Mouse (Mus musculus) neural tube, embryonic 10.5 days (tissue): Measurements from ENCODE around the gene Ercc2.

Experiments used
- DNase-seq: peaks from one replicate; pipeline ENCODE4 v3.0.0-alpha.2; 2017; ENCODE audit warnings: low spot score; ENCODE audit errors: extremely low spot score

The Ercc2 gene

DNA sequence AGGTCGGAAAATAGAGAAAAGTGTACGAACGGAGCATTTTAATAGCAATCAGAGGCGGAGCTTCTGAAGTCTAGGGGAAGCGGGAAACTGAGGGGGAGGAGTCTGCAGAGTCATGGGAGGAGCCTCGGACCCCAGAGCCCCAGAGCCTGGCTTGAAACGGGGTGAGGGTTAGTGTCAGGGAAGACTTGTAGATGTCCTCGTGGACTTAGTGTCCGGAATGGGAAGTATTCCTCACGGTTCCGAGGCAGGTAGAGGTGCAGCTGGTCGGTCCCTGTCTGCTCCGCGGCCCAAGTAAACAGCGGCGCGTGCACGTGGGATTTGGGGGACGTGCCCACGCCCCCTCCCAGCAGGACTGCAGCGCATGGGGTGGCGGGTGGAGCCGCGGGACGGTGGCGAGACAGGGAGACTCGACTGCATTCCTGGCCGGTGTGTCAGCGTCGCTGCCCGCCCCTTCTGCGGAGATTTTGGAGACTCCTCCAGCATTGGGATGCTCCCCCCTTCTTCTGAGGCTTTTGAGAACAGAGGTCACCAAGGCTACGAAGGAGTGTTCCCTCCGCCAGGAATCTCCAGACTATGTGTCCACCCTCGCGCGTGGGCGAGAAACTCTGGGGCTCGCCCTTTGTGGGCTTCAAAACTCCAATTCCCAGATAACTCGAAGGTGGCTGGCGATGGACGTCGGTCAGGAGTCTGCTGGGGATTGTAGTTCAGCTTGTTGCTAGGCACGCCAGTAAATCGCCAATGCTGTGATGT, 21.7 kb upstream of the Ercc2 start:
- no peak for DNase-seq

- DNase-seq: peak; percentile 86
Observed at GRCm38 (mm10) chr7:19360944-19361343, 20.9 kb upstream of the Ercc2 start.

- DNase-seq: peak; percentile 74
Observed at GRCm38 (mm10) chr7:19361720-19362119, 20.1 kb upstream of the Ercc2 start.

GRCm38 (mm10) chr7:19362276-19362675, 19.5 kb upstream of the Ercc2 start:
- no peak for DNase-seq

GRCm38 (mm10) chr7:19363881-19364280, 17.9 kb upstream of the Ercc2 start:
- DNase-seq: peak; percentile 70

DNA sequence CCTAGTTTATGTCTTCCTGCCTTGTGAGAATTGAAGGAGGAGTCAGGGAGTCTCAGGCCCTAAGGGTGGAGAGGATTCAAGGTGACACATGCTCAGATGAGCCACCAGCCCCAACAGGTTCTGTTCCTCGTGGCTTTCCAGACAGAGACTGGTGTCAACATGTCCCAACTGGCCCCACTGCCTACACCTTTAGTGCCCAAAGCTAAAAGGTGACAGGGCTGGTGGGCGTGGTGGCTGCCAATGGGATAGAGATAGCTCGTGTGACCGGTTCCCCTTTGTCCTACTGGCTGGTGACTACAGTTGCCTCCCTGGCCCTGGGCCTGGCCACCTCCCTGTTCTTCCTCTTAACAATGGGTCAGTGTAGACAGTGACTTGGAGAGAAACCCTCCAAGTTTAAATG, 16.4 kb upstream of the Ercc2 start:
- no peak for DNase-seq

DNA sequence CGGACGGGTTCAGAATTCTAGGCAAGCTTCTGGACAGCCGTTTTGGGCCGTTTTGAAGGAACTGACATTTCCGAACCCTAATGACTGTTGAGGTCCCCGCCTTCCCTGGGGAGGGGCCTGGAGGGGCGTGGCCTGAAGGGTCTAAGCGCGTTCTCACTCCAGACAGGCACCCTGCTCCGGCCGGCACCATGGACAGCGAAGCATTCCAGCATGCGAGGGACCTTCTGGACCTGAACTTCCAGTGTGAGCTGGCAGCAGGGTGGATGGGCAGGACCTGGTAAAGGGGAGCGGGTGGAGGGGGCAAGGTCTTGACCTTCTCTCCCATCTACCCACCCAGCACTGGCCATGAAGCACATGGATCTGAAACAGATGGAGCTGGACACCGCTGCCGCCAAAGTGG, 13.4 kb upstream of the Ercc2 start:
- no peak for DNase-seq

- peak; percentile 76 for DNase-seq
Observed at GRCm38 (mm10) chr7:19369823-19370425, 11.9 kb upstream of the Ercc2 start.

DNA sequence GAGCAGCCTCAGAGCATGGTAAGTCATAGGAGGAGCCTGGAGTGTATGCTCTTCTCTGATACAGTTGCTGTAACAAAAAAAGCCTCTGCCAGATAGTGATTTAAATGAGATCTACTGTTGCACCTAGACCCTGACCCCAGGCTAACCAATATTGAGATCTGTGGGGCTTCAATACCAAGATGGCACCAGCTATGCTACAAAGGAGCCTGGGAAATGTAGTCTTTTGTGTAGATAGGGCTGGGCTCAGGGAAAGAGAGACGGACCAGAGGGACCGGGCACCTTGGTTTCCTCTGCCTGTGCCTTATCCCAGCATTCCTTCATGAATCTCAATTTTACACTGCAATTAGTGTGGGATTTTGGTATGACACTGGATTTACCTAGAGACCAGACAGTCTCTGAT, 8.4 kb upstream of the Ercc2 start:
- DNase-seq: no peak

- no peak for DNase-seq
Observed at GRCm38 (mm10) chr7:19375368-19375767, 6.4 kb upstream of the Ercc2 start.

- DNase-seq: no peak
Observed at GRCm38 (mm10) chr7:19376019-19376418, 5.8 kb upstream of the Ercc2 start.

- no peak for DNase-seq
Observed at GRCm38 (mm10) chr7:19378049-19378448, 3.8 kb upstream of the Ercc2 start.

- no peak for DNase-seq
Observed at GRCm38 (mm10) chr7:19382166-19382541, 344 bp downstream of the Ercc2 start.

- no peak for DNase-seq
Observed at GRCm38 (mm10) chr7:19383708-19384107, 1.9 kb downstream of the Ercc2 start.

GRCm38 (mm10) chr7:19388699-19389413, 7.0 kb downstream of the Ercc2 start:
- no peak for DNase-seq

DNA sequence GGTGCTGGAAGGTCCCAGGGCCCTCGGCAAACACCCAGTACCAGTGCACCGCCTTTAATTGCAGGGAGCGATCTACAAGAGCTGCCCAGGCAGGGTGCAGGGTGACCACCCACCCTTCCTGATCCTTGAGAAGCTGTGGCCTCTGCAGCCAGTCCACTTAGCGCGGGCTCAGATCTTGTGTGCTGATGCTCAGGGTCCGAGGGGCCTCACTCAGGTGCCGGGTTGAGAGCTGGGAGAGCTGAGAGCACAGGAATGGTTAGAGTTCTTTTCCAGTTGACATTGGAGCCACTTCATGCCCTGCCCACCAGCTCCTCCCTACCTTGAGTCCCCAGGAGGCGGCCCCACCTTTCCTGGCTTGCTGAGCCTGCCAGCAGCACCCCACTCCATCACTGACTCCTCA, 12.7 kb downstream of the Ercc2 start:
- no peak for DNase-seq

DNA sequence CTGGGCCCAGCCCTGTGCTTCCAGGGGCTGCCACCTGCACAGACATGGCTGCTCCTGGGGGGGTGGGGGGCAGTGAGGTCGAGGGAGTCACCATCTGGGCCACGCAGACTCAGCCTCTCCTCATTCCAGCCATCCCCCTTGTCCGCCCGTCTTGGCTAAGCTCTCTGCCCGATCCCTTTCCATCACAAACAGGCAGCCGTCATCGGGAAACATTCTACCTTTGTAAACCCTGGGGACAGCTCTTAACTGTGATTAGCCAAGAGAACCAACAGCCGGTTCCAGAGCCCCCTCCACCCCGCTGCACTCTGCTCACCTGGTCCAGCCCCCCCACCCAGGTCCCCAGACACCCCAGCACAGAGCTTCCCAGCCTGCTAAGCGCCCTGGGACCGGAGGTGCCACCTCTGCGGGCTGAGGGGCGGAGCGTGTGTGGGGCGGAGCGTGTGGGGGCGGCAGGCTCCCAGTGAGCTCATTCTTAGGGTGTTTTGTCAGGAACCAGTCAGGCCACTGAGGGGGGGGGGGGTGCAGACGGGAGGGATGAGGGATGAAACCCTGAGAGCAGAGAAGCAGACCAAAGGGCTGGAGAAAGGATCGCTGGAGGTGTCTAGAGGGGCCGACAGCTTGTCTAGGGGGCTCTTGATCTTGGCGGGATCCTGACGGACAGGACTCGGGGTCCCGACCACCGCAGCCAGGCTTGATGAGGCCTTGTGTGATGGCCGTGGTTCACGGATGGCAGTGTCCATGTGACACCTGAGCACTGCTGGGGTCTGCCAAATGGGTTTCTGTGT, 17.9 kb downstream of the Ercc2 start:
- DNase-seq: no peak

DNA sequence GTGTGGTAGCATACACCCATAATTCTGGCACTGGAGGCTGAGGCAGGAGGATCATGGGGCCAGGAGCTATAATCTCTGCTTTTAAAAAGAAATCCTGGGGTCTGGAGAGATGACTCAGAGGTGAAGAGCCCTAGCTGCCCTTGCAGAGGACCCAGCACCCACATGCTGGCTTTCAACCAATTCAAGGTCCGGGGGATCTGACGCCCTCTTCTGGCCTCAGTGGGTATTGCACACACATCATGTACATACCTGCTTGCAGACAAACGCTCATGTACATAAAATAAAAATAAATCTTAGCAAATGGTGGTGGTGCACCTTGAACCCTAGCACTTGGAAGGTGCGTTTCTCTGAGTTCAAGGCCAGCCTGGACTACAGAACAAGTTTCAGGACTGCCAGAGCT, 19.1 kb downstream of the Ercc2 start:
- no peak for DNase-seq

DNA sequence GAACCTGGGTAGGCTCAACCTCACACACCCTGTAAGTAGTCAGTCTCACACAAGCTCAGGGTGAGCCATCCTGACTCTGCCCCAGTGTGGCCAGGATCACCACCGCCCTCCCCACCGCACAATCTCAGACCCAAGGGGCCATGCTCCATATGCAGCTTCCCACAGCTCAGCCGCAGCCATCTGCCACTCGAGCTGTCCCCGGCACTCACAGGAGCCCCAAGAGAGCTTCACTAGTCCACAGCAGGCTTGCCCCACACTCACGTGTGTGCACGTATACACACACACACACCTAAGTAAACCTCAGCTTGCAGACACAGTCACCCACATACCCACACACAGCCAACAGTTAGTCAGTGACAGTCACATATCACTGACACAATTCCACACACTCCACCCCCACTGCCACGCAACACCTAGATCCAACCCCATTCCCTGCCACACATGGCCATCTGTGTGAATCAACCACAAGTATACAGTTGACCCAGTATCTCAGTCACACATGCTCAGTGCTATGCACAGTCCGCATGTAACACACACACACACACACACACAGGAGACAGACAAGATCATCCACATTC, 20.8 kb downstream of the Ercc2 start:
- no peak for DNase-seq

DNA sequence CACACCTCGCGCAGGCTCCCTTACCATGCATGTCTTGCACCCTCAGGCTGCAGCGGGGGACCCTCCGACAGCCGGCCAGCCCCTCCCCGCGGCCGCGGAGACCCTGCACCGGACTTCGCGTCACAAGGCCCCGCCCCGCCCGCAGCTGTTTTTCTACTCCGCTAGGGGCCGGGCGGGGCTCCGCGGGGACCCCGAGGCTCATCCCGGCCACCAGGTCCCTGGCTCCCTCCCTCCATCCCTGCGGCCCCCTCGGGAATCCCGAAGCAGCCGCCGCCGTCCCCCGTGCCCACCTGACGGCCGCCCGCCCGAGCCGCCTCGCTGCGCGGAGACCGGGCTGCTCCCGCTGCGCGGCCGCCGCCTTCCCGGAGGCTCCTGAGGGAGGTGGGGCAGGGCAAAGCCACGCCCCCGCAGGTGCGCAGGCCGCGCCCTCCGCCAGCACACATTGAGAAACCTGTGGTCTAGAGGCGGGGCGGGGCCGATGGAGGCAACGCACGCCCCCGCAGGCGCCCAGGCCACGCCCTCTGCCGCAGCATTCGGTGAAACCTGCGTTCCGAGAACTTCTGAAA, 22.0 kb downstream of the Ercc2 start, which contains the start of gene Klc3:
Gene Klc3 (minus strand): TSS at position 374 of the 566 bp plus-strand sequence.
- peak; percentile 47 for DNase-seq

DNA sequence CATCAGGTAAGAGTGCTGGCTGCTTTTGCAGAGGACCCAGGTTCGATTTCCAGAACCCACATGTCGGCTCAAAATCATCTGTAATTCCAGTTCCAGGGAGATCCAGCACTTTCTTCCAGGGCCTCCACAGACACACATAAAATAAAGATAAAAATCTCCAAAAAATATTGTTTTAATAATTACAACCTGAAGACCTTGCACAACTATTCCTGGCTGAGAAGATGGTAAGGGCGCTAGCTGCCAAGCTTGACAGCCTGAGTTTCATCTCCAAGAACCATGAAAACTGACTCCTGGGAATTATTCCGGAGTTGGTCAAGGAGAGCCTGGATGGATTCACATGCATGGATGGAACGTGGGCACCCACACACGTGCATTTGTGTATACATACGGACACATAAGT, 22.7 kb downstream of the Ercc2 start, which contains the start of gene Ckm:
Gene Ckm (plus strand): TSS at position 301 of the 400 bp plus-strand sequence.
- no peak for DNase-seq
